Mouse (Mus musculus) lung, postnatal 0 days (tissue): ENCODE data around the gene Naip5.

ENCODE experiments used
- CTCF ChIP-seq: IDR thresholded peaks from 2 replicates; pipeline ENCODE4 v1.5.1; 2016; ENCODE audit warnings: antibody characterized with exemption, mild to moderate bottlenecking
- EP300 ChIP-seq: IDR thresholded peaks from 2 replicates; pipeline ENCODE4 v1.6.1; 2016; ENCODE audit warnings: antibody characterized with exemption, mild to moderate bottlenecking, control low read depth

DNA sequence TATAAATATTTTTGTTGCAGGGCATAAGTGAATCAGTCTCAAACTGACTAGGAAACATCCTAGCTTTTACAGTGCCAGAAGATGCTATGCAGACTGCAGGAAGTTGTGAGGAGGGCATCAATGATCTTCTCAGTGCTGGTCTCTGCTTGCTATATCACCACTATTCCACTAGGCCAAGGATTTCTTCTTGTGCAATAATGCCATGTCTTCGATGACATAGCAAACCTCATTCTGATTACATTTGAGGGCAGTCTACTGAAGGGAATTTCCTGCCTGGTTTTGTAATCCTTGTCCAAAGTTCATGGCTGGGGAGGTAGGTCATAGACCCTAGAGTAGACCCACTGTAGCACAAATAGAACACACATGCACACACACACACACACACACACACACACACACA, 42.8 kb downstream of the Naip5 start:
- TF ChIP-seq CTCF (no peak), EP300 (no peak)
